Mouse (Mus musculus): ENCODE measurements at regions not wholly inside any gene's neighbourhood (a gene's known extent, or its start where the extent isn't known, plus 50 kb on each side); places are given as distances from the start of the nearest gene placed in this dataset.
A peak's percentile ranks its signal among the peaks of the same experiment; 100 is the strongest.

DNA sequence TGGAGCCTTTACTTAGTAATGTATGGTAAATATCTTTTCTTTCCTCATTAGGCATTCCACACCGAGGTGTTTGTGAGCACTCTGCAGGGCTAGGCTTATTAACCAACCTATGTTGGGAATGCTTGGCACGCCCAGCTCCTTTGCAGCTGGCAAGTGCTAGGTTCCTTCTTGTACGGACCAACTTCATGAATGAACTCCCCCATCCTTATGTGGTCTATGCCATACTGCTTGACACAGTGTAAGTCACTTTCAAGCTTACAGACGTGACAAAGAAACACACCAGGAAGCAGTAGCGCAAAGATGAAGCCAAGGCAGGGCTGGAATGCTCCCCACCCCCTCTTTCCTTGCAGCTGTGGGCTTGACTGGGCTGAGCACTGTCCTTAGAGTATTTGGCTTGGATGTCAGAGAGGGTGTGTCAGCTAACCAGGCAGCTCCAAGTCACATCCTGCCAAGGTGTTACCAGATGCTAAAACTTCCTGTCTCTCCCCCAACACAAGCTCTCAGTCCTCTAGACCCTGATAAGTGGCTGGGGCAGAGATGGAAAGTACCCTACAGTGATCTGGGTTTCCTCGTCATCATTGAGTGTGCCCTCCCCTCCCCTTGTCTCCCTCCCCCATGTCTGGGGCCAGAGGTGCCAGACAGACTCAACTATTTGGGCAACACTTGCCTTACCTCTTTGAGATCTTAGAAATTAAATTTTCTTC, 95.6 kb upstream of the Thpo start:
- no peak for TF ChIP-seq GATA1 (IDR thresholded peaks at IDR 0.05; ENCODE audit: low read length)

DNA sequence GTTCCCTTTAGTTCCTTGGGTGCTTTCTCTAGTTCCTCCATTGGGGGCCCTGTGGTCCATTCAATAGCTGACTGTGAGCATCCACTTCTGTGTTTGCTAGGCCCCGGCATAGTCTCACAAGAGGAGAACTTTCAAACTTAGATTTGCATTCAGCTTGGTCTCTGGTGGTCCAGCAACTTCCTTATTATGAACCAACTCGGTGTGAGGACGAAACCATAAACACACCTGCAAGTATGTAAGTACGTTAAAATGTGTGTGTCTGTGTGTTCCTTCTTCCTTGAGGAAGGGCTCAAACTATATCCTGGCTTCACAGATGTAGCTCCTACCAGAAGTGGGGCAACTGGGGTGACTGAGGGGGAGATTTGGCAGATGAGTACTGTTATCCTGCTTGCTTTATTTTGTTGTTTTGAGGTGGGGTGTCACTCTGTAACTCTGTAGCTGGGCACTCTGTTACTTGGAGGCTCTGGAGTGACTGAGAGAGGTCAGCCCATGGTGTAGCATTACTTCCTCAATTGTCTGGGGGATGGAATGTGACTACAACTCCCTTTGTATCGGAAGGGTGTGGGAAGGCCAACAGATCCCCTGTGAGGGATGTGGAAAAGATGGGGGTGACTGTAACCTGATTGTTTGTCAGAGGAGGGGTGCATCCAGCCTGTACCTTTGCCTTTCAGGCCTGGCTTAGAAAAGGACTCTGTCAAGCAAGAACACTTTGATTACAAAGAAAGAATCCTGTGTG, 94.9 kb upstream of the Thpo start:
- TF ChIP-seq GATA1 (IDR thresholded peaks at IDR 0.05; ENCODE audit: low read length) = no peak

DNA sequence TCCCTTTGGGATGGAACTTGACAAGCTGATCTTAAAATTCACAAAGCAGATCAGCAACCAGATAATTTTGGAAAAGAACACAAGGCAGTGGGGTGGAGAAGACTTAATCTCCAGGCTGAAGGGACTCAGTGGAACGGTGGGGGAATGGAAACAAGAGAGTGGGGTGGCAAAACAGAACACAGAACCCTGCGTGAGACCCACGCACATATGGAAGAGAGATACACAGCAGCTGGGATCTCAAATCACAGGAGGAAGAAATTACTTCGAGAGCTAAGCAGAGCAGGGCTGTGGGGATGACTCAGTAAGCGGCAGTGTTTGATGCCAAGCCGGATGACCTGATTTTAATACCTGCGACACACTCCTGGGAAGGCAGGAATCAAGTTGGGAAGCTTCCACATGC, 89.9 kb upstream of the Thpo start:
- no peak for TF ChIP-seq GATA1 (IDR thresholded peaks at IDR 0.05; ENCODE audit: low read length)

DNA sequence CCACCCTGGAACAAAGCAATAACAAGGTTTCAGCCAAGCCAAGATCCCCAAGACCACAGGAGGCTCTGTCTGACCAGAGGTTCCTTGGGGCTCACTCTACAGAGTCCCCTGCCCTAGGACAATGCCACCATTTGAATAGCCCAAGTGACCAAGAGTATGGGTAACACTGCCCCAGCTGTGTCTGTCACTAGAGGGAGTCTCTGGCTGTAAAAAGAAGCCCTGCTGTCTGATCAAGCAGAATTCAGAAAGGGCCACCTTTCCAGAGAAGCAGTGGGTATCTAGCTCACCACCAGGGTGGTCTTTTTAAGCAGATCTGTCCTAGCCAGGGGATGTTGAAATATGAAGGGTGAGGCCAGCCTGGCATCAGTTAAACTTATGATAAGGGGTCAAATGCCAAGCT, 86.6 kb upstream of the Thpo start:
- no peak for TF ChIP-seq GATA1 (IDR thresholded peaks at IDR 0.05; ENCODE audit: low read length)

DNA sequence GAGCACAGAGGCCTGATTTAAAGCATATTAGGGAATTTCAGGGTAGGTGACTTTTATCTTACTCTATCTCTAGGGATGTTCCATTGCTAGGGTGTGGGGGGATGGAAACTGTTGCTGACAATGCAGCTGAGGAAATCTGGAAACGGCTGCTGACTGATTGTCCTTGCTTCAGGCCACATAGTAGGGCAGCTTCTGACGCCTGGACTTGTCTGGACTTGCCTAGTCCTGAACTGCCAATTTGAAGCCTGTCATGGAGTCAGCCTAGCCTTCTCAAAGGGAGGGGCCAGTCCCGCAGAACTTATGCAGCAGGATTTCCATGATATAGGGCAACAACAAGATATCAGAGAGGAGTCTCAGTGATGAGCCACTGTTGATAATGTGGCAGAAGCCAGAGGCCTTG, 85.3 kb upstream of the Thpo start:
- no peak for TF ChIP-seq GATA1 (IDR thresholded peaks at IDR 0.05; ENCODE audit: low read length)

DNA sequence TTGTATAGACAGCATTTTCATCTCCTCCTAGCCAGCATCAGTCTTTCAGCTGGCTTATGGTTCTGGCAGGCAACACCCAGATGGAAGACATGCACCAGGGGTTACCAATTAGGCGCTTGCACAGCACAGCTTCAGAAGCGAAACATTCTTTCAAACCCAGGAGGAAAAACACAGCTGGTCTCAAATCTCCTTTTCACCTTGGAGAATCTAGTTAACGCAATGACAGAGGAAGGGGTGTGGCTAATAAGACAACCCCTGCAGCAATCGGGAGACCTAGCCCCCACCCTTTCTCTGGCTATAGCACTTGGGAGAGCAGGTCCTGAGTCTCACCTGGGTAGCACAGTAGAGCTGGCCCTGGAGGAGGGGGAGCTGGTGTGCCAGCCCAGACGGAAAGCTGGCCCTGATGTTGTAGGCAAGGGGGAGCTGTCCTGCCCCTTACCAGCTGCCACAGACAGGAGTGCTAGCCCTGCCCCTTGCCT, 84.4 kb upstream of the Thpo start:
- no peak for TF ChIP-seq GATA1 (IDR thresholded peaks at IDR 0.05; ENCODE audit: low read length)

DNA sequence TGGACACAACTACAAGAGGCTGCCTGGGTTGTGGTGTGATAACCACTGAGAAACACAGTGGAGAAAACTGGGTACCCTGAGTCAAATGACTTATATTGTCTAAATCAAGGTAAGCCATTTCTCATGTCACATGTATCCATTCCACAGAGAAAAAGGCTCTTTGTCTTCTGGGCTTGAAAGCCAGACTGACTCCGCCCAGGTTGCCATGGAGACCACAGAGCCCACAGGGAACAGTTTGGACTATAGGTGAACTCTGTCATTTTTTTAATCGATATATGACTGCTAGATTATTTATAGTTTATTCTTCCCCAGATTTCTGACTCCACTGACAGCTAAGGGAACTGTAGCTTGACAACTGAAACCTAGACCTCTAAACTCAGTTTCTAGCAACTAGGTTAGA, 80.7 kb upstream of the Thpo start:
- no peak for TF ChIP-seq GATA1 (IDR thresholded peaks at IDR 0.05; ENCODE audit: low read length)

DNA sequence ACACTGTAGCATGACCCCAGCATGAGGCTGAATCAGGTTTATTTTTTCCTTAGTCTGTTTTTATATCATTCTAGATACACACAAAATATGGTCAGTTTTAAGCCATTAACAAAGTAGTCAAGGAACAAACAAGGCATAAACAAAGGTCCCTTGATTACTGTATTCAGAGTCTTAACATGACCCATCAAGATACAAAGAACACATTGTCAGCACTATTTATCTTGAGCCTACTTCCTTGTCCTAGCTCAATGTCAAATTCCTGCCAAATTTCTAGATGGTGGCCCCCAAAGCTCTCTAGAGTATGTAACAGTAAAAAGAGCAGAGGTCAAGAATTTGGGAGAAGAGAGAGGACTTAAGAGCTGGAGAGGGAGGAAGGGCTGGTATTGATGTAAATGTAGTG, 79.9 kb upstream of the Thpo start:
- TF ChIP-seq GATA1 (IDR thresholded peaks at IDR 0.05; ENCODE audit: low read length) = no peak

DNA sequence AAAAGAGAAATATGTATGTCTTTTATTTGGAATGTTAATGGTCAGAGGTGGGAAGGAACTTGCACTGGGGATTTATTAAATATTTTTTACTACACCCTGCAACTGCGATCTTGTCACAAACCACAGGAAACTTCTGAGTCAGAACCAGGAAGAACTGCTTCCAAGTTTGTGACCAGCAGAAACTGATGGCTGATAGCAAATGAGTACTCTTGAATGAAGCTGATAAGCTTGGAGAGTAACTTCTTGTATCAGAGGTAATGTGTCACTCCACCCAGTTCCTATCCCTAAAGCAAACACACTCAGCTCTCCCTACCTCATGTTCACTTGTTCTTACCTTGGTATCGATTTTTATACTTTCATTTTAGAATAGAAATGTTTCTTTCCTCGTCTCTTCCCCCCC, 76.0 kb upstream of the Thpo start:
- TF ChIP-seq GATA1 (IDR thresholded peaks at IDR 0.05; ENCODE audit: low read length) = peak; percentile 72

DNA sequence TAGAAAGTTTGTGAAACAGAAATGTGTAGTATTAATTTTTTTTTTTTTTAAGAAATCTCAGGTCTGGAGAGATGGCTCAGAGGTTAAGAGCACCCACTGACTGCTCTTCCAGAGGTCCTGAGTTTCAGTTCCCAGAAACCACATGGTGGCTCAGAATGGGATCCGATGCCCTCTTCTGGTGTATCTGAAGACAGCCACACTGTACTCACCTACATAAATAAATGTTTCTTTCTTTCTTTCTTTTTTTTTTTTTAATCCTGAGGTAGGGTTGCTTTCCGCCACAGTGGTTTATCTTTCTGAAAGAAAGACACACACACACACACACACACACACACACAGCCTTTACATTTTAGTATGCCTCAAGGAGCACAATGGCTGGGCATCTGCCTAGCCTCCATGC, 74.0 kb upstream of the Thpo start:
- TF ChIP-seq GATA1 (IDR thresholded peaks at IDR 0.05; ENCODE audit: low read length) = no peak

DNA sequence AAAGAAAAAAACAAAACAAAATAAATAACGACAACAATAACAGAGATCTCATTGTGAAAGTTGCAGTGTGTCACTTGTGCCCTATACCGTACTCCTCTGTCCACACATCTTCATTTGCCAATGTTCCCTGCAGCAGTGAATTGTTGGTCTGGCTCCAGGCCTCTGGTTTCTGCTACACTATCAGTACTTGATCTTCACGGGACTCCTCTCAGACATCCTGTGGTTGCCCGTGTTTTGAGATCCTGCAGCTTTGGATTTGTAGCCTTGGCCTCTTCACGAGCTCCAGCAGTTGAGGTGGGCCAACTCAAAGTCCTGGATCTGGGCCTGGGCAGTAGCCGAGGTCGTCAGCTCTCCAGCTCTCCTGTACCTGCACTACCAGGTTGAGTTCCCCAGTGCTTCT, 72.4 kb upstream of the Thpo start:
- TF ChIP-seq GATA1 (IDR thresholded peaks at IDR 0.05; ENCODE audit: low read length) = no peak

DNA sequence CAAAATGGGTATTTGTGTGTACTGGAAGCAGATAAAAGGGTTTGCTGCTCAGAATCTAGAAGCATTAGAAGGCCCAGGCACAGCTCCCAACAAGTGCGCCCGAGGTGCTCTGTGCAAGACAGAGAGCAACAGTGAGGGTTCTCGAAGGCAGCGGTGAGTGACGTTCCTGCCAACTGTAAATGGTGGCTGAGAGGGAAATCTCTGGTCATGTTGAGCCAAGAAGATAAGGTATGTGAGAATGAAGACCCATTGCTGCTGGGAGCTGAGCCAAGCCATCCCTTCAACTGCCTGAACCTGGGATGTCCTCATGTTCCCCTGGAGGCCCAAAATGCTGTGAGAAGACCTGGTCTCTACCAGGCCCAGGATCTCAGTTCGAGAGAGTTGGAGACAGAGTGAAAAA, 71.5 kb upstream of the Thpo start:
- no peak for TF ChIP-seq GATA1 (IDR thresholded peaks at IDR 0.05; ENCODE audit: low read length)

DNA sequence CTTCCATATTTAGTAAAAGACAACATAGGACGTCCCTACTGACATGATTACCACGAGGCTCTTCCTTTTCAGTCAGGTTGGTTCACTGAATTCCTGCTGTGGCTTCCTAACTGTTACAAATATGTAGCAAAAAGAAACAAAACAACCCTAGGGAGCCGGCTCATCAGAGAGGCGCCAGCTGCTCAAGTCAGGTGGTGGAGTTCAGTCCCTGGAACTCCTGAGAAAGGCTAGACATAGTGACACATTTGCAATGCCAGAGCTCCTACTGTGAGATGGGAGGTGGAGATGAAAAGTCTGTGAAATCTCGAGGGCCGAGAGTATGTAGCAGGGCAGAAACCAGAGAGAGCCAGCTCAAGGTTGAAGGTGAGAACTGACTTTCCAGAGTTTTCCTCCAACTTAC, 70.8 kb upstream of the Thpo start:
- TF ChIP-seq GATA1 (IDR thresholded peaks at IDR 0.05; ENCODE audit: low read length) = no peak

DNA sequence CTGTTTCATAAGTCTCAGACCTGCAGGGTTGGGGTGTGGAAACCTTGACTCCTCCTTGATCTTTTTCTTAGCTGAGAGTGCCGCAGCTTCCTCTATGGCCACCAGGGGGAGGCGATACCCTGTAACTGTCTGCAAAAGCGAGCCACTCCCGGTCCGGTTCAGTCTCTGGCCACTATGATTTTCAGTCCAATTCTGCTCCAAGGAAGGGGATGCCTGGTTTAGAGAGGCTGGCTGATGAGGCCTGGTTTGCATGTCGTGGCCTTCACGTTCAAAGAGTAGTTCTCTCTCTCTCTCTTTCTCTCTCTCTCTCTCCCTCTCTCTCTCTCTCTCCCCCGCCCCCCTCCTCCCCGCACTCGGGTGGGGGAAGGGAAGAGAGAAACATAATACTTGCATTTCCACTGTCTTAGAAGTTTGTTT, 70.3 kb upstream of the Thpo start:
- TF ChIP-seq GATA1 (IDR thresholded peaks at IDR 0.05; ENCODE audit: low read length) = no peak

DNA sequence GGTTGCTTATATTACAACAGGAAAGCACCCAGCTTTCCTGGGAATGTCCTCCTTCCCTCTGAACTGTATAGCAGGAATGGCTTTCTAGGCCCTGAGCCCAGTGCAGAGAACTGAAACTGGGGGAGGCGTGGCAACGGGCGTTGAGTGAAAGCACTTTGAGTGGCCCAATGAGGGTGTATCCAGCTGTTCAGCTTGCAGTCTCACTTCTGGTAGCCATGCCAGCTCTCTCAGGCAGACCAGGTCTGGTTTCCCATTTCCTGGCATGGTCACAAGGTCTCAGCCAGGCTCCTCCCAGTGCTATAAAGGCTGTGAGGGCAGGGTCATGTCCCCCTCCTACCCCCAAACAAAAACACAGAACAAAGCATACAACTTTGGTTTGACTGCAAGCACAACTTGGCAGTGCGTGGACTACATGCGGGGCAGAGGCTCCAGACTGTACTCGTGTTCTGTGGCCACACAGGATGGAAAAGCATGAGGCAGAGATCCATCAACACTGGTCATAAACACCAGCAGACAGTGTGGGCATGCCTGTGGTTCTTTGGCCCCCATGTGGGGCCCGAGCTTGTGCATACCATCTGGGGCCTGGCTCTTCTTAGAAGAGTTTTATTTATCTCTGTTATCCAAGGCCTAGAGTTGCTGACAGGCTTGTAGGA, 69.1 kb upstream of the Thpo start:
- no peak for TF ChIP-seq GATA1 (IDR thresholded peaks at IDR 0.05; ENCODE audit: low read length)

DNA sequence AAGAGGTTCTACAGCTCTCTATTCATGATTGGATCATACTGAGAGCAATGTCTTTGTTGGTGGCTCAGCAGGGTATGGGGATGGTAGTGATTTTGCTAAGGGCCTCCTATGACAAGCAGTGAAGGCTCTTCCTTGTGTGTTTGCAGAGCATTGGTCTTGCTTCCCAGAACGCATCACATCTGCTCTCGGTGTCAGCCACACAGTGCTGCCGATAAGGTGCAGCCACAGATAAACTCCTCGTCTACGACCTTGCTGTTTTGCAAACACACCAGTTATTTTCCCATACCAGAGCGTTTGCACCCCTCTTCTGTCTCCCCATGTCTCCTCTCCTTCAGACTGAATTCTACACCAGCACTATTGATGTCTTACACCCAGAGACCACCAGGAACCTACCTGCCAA, 68.4 kb upstream of the Thpo start:
- TF ChIP-seq GATA1 (IDR thresholded peaks at IDR 0.05; ENCODE audit: low read length) = no peak

DNA sequence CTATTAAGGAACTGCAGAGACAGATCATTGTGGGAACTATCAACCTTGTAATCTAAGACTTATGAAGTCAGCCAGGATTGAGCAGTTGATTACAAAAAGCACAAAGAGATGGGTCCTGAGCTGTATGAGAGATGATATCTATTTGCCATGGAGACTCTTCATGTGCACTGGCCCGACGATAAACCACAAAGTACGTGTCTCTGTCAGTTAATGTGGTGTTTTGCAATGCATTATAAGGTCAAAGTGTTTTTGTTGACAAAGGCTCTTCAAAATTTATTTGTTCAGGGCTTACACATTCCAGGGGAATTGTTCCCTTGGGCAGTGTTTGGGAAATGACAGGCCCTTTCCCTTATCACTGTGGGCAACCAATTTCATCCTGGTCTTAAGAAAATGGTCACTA, 65.7 kb upstream of the Thpo start:
- TF ChIP-seq GATA1 (IDR thresholded peaks at IDR 0.05; ENCODE audit: low read length) = no peak
